Mouse (Mus musculus) heart, embryonic 14.5 days (tissue): ENCODE measurements around the gene Zfp575. TPM values are rescaled to one million over a fixed set of nuclear protein-coding genes. Genes with fewer than 3 reads are reported as not detected.

Experiments
- ATAC-seq: fragments of 200-750 bp; cut with Nextera tagmentation; 2 replicates; pipeline ENCODE4 v1.8.0; 2017; ENCODE audit warnings: low read depth, moderate TSS enrichment; ENCODE audit not compliant: insufficient number of reproducible peaks, insufficient read depth, low FRiP score
- H3K27ac ChIP-seq, 2 experiments: fragments of 200-500 bp in 1 of 2; fragments of 300-500 bp in 1 of 2; sonication (generic) in 1 of 2; replicated peaks in 1 of 2; 2 replicates each; pipeline ENCODE4 v1.5.1; 2012 to 2014; ENCODE audit warnings: low read depth in 2 of 2, low read length in 2 of 2, control low read depth in 1 of 2, mild to moderate bottlenecking in 1 of 2, mixed read lengths in 1 of 2; ENCODE audit not compliant: control insufficient read depth in 1 of 2, insufficient read depth in 1 of 2
- H3K27me3 ChIP-seq: fragments of 300-500 bp; sonication (generic); 2 replicates; pipeline ENCODE4 v1.6.1; 2014; ENCODE audit warnings: mild to moderate bottlenecking, low read length, control low read depth; ENCODE audit not compliant: control insufficient read depth, insufficient read depth
- H3K36me3 ChIP-seq: fragments of 300-500 bp; sonication (generic); 2 replicates; pipeline ENCODE4 v1.6.1; 2014; ENCODE audit warnings: mild to moderate bottlenecking, control low read depth, low read length, mixed read lengths; ENCODE audit not compliant: control insufficient read depth, insufficient read depth
- H3K4me1 ChIP-seq, 2 experiments: fragments of 200-500 bp in 1 of 2; fragments of 300-500 bp in 1 of 2; sonication (generic) in 1 of 2; 2 replicates each; pipeline ENCODE4 v1.6.1; 2012 to 2014; ENCODE audit warnings: low read length in 2 of 2, control low read depth in 1 of 2, mixed read lengths in 1 of 2; ENCODE audit not compliant: control insufficient read depth in 2 of 2, insufficient read depth in 2 of 2
- H3K4me2 ChIP-seq: fragments of 300-500 bp; sonication (generic); 2 replicates; pipeline ENCODE4 v1.6.1; 2014; ENCODE audit warnings: mild to moderate bottlenecking, low read length
- H3K4me3 ChIP-seq, 2 experiments: fragments of 200-500 bp in 1 of 2; fragments of 300-500 bp in 1 of 2; sonication (generic) in 1 of 2; 2 replicates each; pipeline ENCODE4 v1.5.1; 2012 to 2014; ENCODE audit warnings: low read length in 2 of 2, mild to moderate bottlenecking in 2 of 2, control low read depth in 1 of 2, low read depth in 1 of 2, moderate library complexity in 1 of 2; ENCODE audit not compliant: control insufficient read depth in 1 of 2, insufficient read depth in 1 of 2
- H3K9ac ChIP-seq: fragments of 300-500 bp; sonication (generic); 2 replicates; pipeline ENCODE4 v1.6.1; 2014; ENCODE audit warnings: mild to moderate bottlenecking, low read length
- H3K9me3 ChIP-seq: fragments of 300-500 bp; sonication (generic); 2 replicates; pipeline ENCODE4 v1.6.1; 2016; ENCODE audit warnings: low read length, control low read depth; ENCODE audit not compliant: control insufficient read depth
- WGBS: fragments of 180-500 bp; shearing (Covaris S2); extraction: QIAGEN DNeasy Blood & Tissue Kit; methylation state at CpG from one replicate; pipeline ENCODE4 v1.1.7; 2014; 5-methylcytosine and 5-hydroxymethylcytosine counted together
- polyA plus RNA-seq: library from polyadenylated mRNA; unstranded; fragments of >200 nt; fragmentation: Nextera tagmentation; extraction: Ambion mirVana; gene quantifications from 2 replicates; pipeline ENCODE4 v1.2.1, GENCODE M21; 2014

The Zfp575 gene
- polyA plus RNA-seq: 0.36 and 0.49 TPM in 2 replicates

GRCm38 (mm10) chr7:24587330-24588105 lies at the start of gene Zfp575, which contains the start of gene Ethe1:
TSS of gene Zfp575 (minus strand) at chr7:24587641.
TSS of gene Ethe1 (plus strand) at chr7:24587543.
- peak within 1 kb of the TSS; percentile 69 for H3K4me2 ChIP-seq
- no peaks in the 10 kb centered on the region for H3K36me3 ChIP-seq
- H3K9ac ChIP-seq: peak within 1 kb of the TSS; percentile 56; the same call in 1 of the 2 replicates
- H3K27me3 ChIP-seq: peaks cover 37% of the 10 kb centered on the region
- ATAC-seq: no peak
- no peak within 1 kb of the TSS for H3K27ac ChIP-seq
- H3K4me3 ChIP-seq: peak within 1 kb of the TSS; percentile 47 to 55
- peaks cover 2 to 7% of the 10 kb centered on the region in 2 experiments; a peak in 3 of 4 replicates for H3K4me1 ChIP-seq
- WGBS: 9% methylated on average over 30 of the region's 30 CpGs
- no peaks in the 10 kb centered on the region for H3K9me3 ChIP-seq

- H3K4me1 ChIP-seq: peaks cover 4 to 6% of the 10 kb centered on the region in 2 experiments; a peak in 3 of 4 replicates
- 3% methylated on average over 18 of the region's 18 CpGs for WGBS
- H3K9ac ChIP-seq: no peak overlapping the region
- peaks cover 58% of the 10 kb centered on the region for H3K27me3 ChIP-seq
- no peak overlapping the region for H3K4me3 ChIP-seq
- ATAC-seq: no peak
- H3K9me3 ChIP-seq: no peaks in the 10 kb centered on the region
- no peaks in the 10 kb centered on the region for H3K36me3 ChIP-seq
- no peak overlapping the region for H3K4me2 ChIP-seq
- H3K27ac ChIP-seq: no peak overlapping the region
Observed at GRCm38 (mm10) chr7:24637046-24637445, 49.6 kb upstream of the Zfp575 start.

GRCm38 (mm10) chr7:24636264-24636663 lies 48.8 kb upstream of the Zfp575 start, which contains the start of gene Lypd3:
TSS of gene Lypd3 (plus strand) at chr7:24636550.
- whole genome bisulfite sequencing: 21% methylated on average over 15 of the region's 15 CpGs
- ATAC-seq: no peak
- H3K4me3 ChIP-seq: no peak within 1 kb of the TSS

GRCm38 (mm10) chr7:24630116-24630880 lies 42.9 kb upstream of the Zfp575 start:
- H3K27me3 ChIP-seq: no peaks in the 10 kb centered on the region
- 75% methylated on average over 10 of the region's 10 CpGs for WGBS
- no peak for ATAC-seq
- H3K9ac ChIP-seq: no peak overlapping the region
- H3K4me3 ChIP-seq: no peak overlapping the region
- H3K27ac ChIP-seq: no peak overlapping the region
- no peaks in the 10 kb centered on the region for H3K4me1 ChIP-seq
- no peaks in the 10 kb centered on the region for H3K36me3 ChIP-seq
- no peak overlapping the region for H3K4me2 ChIP-seq
- no peaks in the 10 kb centered on the region for H3K9me3 ChIP-seq

More at GRCm38 (mm10) chr7:24636264-24636663, 48.8 kb upstream of the Zfp575 start, which contains the start of gene Lypd3:
- H3K27ac ChIP-seq: no peak within 1 kb of the TSS
- no peaks in the 10 kb centered on the region for H3K36me3 ChIP-seq
- no peaks in the 10 kb centered on the region for H3K9me3 ChIP-seq
- no peak within 1 kb of the TSS for H3K9ac ChIP-seq
- no peak within 1 kb of the TSS for H3K4me2 ChIP-seq
- peaks cover 4 to 6% of the 10 kb centered on the region in 2 experiments; a peak in 3 of 4 replicates for H3K4me1 ChIP-seq
- H3K27me3 ChIP-seq: peaks cover 53% of the 10 kb centered on the region

GRCm38 (mm10) chr7:24629672-24630071 lies 42.2 kb upstream of the Zfp575 start:
- H3K4me2 ChIP-seq: no peak overlapping the region

GRCm38 (mm10) chr7:24628685-24629610 lies 41.5 kb upstream of the Zfp575 start:
- no peaks in the 10 kb centered on the region for H3K27me3 ChIP-seq
- peak overlapping the region; percentile 59 for H3K4me2 ChIP-seq
- ATAC-seq: peak; percentile 82
- no peak overlapping the region for H3K27ac ChIP-seq
- WGBS: 10% methylated on average over 31 of the region's 33 CpGs
- peak overlapping the region; percentile 48 for H3K9ac ChIP-seq
- peak overlapping the region; percentile 24 to 25; a peak in 3 of 4 replicates for H3K4me3 ChIP-seq
- no peaks in the 10 kb centered on the region for H3K4me1 ChIP-seq
- H3K9me3 ChIP-seq: no peaks in the 10 kb centered on the region
- H3K36me3 ChIP-seq: no peaks in the 10 kb centered on the region

More at GRCm38 (mm10) chr7:24629672-24630071, 42.2 kb upstream of the Zfp575 start:
- no peaks in the 10 kb centered on the region for H3K4me1 ChIP-seq
- no peak overlapping the region for H3K27ac ChIP-seq
- H3K4me3 ChIP-seq: no peak overlapping the region
- H3K9me3 ChIP-seq: no peaks in the 10 kb centered on the region
- H3K36me3 ChIP-seq: no peaks in the 10 kb centered on the region
- H3K9ac ChIP-seq: no peak overlapping the region
- ATAC-seq: no peak
- WGBS: 78% methylated on average over 4 of the region's 4 CpGs
- H3K27me3 ChIP-seq: no peaks in the 10 kb centered on the region

- no peak for ATAC-seq
- Histone ChIP-seq H3K4me1 (no peaks in the 10 kb centered on the region), H3K36me3 (no peaks in the 10 kb centered on the region), H3K27me3 (no peaks in the 10 kb centered on the region), H3K9me3 (0 out of 2 replicates have a peak, but pooled peaks cover 4% of the 10 kb centered on the region), H3K27ac (no peak overlapping the region), H3K4me2 (no peak overlapping the region), H3K4me3 (no peak overlapping the region), H3K9ac (no peak overlapping the region)
- 81% methylated on average over 6 of the region's 6 CpGs for WGBS
Observed at GRCm38 (mm10) chr7:24622967-24623366, 35.5 kb upstream of the Zfp575 start.
